Mouse (Mus musculus) embryo, embryonic 10.5 days (tissue): ENCODE measurements around the gene Bmpr1b.

ENCODE experiments used
- DNase-seq: peaks from one replicate; pipeline ENCODE4 v3.0.0-alpha.2; 2015; ENCODE audit warnings: low spot score

Gene Bmpr1b

DNA sequence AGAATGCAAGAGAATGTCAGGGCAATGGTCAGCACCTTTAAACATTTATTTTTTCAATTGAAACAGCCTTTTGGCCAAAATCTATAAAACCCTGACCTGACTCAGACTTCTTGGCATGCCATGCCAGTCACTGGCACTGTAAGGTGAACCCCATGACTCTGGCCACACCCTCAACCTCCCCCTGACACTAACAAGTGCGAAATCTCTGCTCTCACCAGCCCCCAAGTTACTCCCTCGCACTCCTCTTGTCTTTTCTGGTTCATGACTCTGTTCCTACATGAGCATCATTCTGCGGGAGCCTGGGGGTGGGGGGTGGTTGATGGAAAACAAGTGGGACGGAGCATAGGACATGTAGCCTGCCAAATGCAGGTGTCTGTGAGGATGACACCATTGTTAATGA lies 135.1 kb downstream of the Bmpr1b start:
- peak; percentile 18 for DNase-seq

DNA sequence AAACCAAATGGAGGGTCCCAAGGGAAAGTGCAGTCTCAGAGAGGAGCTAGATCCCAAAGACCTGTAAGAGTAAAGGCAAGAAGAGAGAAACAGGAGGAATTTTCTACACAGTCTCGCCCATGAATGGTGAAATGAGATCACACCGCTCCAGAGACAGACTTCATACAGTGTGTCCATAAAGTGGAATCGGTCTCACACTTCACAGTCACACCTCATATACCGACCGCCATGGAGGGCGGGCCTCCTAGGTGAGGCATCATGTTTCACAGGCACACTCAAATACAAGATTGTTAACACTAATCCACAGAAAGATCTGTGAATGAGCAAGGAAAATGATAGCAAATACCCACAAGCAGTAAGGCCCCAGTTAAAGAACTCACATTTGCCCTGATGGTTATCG lies 149.5 kb downstream of the Bmpr1b start:
- no peak for DNase-seq

DNA sequence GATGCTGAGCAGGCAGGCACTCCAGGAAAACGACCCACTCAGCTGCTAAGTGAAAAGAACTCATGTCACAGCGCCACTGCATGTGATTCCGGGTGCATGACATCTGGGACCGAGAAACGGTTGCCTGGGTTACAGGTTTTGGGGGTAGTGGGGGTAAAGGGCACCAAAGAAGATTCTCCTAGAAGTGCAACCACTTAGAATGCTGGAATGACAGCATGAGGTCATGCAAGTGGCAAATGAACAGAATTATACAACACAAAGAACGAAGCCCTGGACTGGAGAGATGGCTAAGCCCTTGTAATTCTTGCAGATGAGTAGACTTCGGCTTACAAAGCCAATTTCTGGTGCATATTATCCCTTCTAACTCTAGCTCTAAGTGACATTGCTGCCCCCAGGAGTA lies 184.7 kb downstream of the Bmpr1b start:
- peak; percentile 35 for DNase-seq

DNA sequence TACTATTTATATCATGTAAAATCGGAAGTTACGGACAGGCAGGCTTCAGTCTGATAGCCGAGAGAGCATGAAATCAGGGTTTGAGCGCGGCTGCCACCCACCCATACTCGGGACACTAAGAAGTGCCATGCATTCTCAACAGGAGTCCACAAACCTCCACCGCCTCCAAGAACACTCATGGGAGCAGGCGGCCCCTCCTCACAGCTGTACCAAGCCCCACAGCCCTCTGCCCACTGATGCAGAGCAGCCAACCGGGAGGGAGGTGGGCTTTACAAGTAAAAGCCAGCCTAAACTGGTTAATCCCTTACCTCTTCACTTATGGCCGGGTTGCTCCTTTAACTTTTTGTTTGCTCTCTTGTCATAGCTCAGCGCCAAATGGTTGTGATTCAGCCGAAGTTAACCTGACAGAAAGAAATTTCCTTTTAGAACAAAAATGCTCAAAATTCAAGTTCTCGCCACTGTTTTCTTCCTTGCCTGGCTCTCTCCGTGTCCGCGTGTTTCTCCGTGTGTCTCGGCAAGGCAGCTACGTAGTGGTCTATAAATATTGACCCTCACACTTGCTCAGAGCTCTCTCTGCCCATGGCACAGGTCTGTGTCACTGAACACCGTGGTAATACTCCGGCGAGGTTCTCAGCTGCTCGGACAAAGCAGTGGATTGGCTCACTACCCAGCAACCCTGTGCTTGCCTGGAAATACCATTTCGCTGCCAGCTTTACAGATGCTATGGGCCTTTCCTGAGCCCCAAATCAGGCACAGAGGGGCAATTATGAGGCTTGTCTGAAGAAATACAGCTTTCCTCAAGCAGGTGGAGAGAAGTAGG lies 187.4 kb downstream of the Bmpr1b start:
- DNase-seq: no peak

DNA sequence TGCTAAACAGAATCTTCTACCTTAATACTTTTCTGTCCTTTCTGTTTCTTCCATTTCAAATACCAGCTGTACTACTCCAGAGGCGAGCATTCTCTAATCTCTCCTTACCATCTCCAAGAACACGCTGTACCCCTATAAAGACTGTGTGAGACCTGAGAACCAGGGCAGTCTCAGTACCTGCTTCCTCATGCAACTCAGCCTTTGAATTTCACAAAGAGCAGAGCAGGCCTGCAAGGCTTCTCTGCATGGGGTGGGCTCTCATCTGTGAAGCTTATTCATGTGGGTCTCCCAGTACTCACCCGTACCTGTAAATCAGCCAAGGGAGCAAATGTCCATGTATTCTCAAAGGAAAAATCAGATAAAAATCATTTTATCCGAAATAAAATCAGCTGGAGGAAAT lies 203.0 kb downstream of the Bmpr1b start:
- no peak for DNase-seq

DNA sequence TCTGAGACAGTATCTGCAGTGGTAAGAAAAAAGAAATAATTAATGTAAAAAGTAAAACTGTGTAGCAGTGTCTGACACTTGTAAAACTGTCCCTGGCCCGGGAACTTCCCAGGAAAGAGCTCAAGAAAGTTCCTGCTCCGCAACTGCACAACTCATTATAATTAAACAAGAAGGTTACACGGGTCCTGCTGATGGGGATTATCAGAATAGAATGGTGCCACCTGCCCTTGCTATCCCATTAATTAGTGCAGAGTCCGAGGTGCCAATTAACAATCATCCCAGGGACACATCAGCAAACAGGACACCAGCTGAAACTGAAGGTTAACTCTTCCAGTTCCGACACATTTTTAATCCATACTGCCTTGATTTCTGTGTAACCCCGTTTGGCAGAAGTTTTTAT lies 216.3 kb downstream of the Bmpr1b start:
- DNase-seq: no peak

DNA sequence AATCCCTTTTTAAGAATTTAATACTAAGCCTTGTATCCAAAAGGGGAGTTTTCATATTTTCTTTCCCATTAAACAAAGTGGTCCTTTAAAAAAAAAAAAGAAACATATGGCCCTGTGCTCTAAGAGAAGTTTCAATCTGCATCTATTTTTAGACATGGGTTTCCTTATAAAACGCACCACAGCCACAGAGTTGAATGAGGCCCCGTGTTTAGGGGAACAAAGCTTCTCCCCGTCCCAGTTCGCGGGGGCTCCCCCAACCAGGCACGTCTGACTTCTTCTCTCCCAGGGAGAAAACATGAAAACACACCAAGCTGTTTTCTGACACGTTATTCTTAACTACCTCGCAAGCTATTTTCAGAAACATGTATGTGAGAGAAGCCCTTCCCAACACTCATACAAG lies 218.6 kb downstream of the Bmpr1b start:
- DNase-seq: no peak

DNA sequence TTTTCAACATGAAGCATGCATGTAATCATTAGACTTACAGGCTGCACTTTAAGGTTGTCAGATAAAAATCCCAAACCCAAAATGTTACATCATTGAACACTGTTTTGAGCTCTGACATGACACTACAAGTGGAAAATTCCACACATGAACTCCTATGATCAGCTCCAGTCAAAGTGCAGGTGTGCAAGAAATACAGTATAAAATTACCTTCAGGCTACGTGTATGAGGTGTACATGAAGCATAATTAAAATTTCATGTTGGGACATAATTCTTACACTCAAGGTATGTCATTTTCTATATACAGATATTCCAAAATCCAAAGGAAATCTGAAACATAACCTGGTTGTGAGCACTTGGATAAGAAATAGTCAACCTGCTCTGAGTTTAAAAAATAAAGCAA lies 220.7 kb downstream of the Bmpr1b start:
- no peak for DNase-seq

DNA sequence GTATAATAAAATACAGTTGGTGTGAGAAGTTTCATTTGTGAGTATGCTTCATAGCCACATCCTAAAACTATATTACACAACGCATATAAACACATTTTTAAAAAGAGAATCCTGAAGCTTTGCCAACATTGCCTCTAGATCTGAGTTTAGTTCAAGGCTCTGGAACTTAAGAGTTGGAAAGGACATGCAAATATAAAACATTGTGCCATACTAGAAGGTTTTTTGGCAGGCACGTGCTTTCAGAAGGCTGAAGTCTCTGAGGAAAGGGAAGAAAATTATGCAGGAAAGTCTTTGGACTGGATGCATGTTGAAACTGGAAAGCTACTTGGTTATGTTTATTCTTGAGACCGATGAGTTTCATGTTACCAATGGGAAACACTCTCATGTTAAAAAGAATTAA lies 221.1 kb downstream of the Bmpr1b start:
- no peak for DNase-seq

DNA sequence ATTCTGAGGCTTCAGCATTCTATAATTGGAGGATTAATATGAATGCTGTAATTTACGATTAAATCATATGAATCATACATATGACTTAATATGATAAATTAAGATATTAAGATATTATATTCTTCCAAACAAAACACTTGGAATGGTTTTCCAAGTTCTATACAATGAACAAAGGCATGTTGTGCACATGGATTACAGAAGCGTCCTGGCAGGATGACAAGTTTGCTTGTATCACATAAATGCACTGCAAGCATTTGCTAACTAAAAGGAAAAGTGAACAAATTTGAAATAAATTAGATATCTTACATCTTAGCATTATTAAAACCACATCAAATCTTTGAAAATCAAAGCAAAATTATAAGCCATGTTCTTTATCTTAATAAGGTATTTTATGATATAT lies 222.4 kb downstream of the Bmpr1b start:
- DNase-seq: no peak

DNA sequence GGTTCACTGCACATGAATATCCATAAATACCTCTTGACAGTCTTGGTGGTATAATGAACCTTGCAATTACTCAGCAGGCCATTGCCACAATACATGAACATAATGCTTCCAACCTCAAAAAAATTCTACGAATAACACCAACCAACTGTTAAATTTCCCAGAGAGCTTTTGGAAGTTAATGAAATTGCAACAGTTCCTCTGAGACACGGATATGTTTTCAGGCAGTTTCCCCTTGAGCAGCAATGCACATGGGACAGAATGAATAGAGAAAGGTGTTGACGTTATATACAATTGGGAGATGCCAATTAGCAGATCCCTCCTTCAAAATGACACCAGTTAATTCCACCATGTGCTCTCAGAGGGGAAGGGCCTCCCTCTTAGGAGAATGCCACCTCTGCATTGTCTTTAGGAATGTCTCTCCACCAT lies 225.9 kb downstream of the Bmpr1b start:
- DNase-seq: no peak

DNA sequence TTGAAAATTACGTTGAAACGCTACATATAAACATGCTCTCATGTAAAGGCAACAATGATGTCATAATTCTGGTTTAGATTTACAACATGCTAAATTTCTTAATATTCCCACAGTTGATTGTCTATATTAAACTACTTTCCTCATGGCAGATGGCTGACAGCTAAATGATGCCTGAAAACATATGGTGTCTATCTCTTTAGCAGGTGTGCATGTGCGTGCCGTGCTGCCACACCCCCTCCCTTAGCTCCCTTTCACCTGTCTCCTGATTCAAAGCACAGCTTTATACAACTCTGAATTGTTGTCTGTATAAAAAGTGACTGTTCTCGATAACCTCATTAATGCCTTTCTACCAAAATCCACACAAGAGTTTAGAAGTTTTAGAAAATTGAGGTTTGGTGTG lies 229.0 kb downstream of the Bmpr1b start:
- DNase-seq: no peak

DNA sequence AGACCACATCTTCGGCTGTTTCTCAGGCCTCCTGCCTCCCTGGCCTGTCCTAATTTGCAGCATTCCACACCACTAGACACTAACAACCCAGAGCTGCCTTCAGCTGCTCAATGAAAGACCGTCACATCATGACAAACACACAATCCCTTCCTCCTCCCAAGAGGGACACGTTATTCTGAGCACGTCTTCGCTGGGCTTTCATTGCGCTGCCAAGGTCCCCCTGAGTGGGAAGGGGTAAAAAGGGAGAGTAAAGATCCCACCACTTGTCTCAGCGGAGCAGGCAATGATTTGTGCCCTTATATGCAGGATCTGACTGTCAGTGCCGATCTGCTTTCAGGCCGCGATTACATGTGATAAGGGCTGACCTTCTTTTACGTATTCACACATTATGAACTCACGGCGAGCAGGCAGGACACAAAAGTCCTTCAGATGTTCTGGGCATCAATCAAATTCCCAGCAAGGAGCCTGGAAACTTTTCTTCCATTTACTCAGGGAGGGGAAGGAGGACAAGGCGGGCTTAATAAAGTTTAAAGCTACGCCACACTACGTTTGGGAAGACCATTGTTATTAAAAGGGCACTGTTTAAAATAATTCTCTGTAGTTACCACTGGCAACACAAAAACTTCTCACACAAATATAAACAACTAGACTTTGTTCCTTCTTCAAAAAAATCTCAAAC lies 232.5 kb downstream of the Bmpr1b start:
- DNase-seq: peak; percentile 80

DNA sequence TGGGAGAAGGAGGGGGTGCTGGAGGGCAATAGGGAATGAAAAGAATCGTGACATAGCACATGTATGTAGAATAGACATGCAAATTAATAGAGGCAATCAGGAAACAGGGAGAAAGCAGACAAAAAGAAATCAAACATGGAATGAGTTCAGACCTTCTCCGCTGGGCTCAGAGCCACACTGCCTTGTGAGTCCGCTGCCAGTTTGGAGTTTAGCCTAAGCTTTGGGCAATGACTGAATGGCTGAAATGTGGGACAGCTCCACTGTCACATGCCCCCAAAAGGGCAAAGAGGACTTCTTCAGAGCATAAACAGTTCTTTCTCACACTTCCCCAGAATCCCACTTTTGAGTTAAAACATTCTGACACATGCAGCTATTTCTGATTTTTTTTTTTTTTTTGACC lies 236.3 kb downstream of the Bmpr1b start:
- DNase-seq: no peak

DNA sequence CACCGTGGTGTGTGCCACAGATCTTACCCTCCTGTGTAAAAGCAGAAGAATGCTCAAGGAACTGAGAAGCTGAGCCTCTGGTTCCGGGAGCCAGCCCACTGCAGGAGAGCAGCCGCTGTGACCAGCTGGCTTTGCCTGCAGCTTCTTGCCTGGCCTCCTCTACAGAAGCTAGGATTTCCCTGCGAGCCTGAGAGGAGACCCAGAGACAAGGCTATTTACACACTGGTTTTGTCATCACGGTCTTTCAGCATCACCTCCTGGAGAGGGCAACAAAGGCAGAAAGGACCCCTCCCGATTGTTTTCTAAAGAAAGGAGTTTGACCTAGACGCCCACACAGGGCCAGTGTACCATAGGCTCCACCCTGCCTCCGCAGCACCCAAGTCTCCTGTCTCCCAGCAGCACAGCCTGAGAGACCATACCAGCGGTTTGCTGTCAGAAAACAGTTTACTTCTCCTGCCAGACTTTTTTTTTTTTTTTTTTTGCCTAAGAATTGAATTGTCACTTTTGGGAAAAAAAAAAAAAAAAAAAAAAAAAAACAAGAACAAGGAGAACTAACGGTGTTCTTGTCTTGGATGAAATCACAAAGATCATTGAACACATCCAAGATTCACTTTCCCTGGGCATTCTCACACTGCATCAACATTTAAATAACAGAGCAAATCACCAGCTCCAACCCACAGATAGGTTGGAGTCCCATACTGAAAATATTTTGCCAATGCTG lies 237.7 kb downstream of the Bmpr1b start:
- peak; percentile 81 for DNase-seq

DNA sequence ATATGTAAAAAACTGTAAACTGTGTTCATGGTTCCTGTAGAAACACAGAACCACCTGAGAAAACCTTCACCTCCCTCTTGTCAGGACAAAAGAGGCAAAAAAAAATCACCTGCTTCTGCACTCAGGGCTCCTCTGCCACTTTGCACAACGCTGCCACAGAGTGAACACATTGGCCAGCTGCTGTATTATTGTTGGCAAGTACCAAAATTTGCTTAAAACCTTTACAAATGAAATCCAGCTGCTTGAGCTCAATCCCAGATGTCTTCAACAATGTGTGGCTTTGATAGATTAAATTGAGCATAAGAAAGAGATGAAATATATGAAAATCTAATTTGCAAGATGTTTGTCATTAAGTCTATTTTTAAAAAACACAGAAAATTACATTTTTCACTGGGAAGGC lies 245.8 kb downstream of the Bmpr1b start:
- DNase-seq: peak; percentile 59

DNA sequence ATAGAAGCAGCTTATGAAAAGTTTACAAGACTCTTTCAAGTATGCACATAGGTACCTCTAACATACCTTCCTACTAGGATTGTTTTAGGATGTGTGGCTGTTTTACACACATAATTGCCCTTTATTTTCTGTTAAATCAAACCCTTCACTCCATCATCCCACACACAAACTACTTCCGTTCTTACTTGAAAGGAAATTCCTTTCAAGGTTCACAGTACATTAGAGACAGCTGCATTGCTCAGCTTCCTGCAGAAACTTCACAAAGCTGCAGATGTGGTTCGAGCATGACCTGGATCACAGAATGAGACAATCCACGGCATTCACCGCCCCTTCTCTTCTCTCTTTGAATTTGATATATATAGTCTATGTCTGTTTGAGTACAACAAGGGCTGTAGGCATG lies 248.1 kb downstream of the Bmpr1b start:
- peak; percentile 50 for DNase-seq

DNA sequence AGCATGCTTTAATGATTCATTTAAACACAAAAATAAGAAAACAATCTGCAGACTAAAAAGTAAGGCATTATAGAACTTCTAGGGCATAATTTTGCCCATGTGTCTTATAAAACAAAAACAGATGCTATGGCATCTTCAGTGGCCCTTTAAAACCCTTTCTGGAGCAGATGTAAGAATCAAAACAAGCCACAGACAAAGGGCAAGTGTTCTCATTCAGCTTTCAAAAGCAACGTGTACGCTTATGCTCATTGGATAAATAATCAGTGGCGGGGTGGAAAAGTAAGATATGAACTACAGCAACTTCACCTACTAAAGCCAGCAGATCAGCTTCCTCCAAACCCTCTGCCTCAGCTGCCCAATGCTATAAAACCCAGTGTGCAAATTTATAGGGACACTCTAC lies 249.6 kb downstream of the Bmpr1b start:
- DNase-seq: no peak

DNA sequence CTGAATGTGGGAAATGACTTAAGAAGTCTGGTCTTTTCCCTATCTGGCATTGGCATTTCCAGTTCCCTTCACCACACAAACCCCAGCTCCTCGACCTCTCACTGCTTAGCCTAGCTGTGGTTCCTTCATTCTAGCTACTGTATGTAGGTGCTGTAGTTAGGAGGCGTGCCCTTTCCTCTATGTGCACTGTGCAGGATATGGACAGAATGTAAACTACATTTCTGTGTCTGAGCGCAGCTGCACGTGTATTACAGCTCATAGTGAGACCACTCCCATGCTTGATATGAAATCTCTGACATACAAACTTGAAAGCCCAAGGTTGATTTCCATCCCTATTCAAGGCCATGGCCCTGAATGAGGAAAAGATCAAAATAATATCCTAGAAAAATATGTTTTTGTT lies 252.1 kb downstream of the Bmpr1b start:
- no peak for DNase-seq

DNA sequence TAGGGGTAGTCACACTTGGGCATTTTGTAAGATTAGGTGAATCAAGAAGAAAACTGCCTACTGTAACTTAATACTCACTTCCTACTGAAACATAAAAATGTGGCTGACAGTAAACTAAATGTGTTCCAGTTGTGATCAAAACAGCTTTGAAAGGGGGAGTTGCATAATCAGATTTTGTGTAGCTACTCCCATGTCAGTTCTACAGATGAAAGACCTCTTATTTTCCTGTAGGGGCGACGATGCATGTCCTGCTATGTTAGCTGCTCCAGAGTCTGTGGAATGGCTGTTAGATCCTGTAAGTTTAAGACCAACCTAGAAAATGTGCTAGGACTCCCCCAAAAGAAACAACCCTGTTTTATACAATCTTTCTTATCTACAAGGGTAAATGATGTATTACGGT lies 253.2 kb downstream of the Bmpr1b start:
- DNase-seq: no peak

DNA sequence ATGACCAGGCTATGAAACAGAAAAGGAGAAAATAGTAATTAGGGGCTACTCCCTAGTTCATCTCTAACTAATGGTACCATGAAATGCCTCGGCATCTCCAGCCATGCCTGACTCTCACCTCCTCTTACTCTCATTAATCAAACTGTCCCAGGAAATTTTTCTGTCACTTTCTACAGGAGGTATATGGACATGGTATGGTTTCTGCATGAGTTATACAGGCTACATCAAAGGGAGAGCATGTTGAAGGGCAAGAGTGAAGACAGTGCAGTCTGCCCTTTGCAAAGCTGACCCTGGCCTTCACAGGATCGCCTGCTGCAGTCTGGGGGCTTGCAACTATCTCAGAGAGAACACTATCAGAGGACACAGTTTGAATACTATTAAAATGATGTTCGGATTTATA lies 254.6 kb downstream of the Bmpr1b start:
- DNase-seq: no peak

DNA sequence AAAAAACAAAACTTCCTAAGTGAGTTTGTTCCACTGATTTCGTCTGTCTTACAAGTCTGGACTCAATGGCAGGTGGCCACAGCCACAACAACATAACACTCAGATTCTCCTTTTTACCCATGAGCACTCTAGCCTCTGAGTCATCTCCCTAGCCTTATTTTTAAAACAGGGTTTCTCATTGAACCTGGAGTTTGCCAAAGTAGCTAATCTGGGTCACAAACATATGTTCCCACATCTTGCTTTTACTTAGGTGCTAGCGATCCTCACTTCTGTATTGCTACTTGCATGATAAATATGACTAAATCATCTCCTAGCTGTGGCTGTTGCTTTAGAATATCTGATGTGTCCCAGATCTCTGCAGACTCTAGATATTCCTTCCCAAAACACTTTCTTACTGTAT lies 260.1 kb downstream of the Bmpr1b start:
- no peak for DNase-seq
